ENCODE assay signal across 17 mouse cellular contexts in the genomic region with DNA sequence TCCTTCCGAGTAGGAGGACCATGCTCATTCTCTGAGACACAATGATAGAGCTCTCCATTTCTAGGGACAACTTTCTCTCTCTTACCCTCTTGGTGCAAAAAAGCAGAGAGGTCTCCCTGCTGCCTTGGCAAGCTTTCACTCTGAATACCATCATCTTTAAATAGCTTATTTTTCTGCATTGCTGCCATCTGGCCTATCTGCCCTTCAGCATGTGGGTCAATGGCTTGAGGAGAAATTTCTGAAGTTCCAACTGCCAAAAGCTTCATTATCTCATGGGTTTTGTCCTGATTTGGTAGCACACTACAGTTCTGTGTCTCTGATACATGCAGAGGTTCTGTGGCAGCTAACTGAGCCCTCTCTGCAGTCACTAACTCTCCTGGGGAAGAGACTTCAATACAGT.
A peak's percentile ranks its signal among the peaks of the same experiment; 100 is the strongest.
DNase-seq lines count a peak whose midpoint lies in the region; ATAC-seq and TF ChIP-seq lines count a peak whose summit lies in the region.
"Had no signal": no experiment of that assay in that cellular context is flagged by ENCODE, and none has a peak within 500 bp of the region (broad histone marks: within the 10 kb centered on the region; RNA-seq: fewer than 3 reads in every experiment).

No protein-coding gene starts in this region.

- peak; percentile 49; the same call in 1 of the 2 replicates for ATAC-seq in cerebellum, adult (ENCODE audit: insufficient number of reproducible peaks, low FRiP score, low TSS enrichment)
- ATAC-seq in monocyte, adult 5-6 weeks (replicated peaks; ENCODE audit: insufficient number of reproducible peaks, low FRiP score, low TSS enrichment, poor library complexity, severe bottlenecking), result no peak
- ATAC-seq: forebrain, embryonic 15.5 days; hindbrain, postnatal 0 days had no signal

- intact Hi-C loops in heart, adult 2 months (cut with DNase I), result no loop called here
- intact Hi-C loops in heart, postnatal 36 days (cut with DNase I), result no loop called here
- intact Hi-C loops in heart, postnatal 10 days (cut with DNase I), result no loop called here

- no peaks in the 10 kb centered on the region for H3K4me1 ChIP-seq in heart, adult 2 months (ENCODE audit: control insufficient read depth, insufficient read depth, low read length)
- H3K4me1 ChIP-seq: embryonic facial prominence, embryonic 12.5 days; forebrain, embryonic 15.5 days; hindbrain, embryonic 13.5 days; kidney, embryonic 15.5 days had no signal

- H3K27me3 ChIP-seq in heart, adult 2 months (ENCODE audit: control insufficient read depth, insufficient read depth, low read length), result no peaks in the 10 kb centered on the region
- H3K27me3 ChIP-seq: embryonic facial prominence, embryonic 12.5 days; forebrain, embryonic 15.5 days; heart, embryonic 13.5 days; hindbrain, embryonic 13.5 days; kidney, embryonic 15.5 days had no signal

- no peak for TF ChIP-seq EP300 in heart, adult 2 months (IDR thresholded peaks at IDR 0.05; ENCODE audit: insufficient read depth, low read depth, low read length)

- H3K36me3 ChIP-seq in heart, adult 2 months (ENCODE audit: control insufficient read depth, insufficient read depth, low read length), result peaks cover 5% of the 10 kb centered on the region

- no peaks in the 10 kb centered on the region for H3K79me2 ChIP-seq in heart, adult 2 months (replicated peaks; ENCODE audit: control insufficient read depth, insufficient read depth, low read length)

- peak overlapping the region; percentile 51; the same call in 1 of the 2 replicates for H3K27ac ChIP-seq in heart, adult 2 months
- H3K27ac ChIP-seq: embryonic facial prominence, embryonic 12.5 days; forebrain, embryonic 15.5 days; heart, embryonic 13.5 days; hindbrain, embryonic 13.5 days; hindbrain, postnatal 0 days; kidney, embryonic 15.5 days had no signal

- no peak for TF ChIP-seq POLR2A in heart, adult 2 months (IDR thresholded peaks at IDR 0.05; ENCODE audit: insufficient read depth, low read depth, low read length)

- H3K9ac ChIP-seq in heart, adult 2 months (ENCODE audit: low read depth, low read length), result no peak overlapping the region
- H3K9ac ChIP-seq: embryonic facial prominence, embryonic 12.5 days; forebrain, embryonic 15.5 days; heart, embryonic 13.5 days; hindbrain, embryonic 13.5 days; kidney, embryonic 15.5 days had no signal

- no peak overlapping the region for H3K4me3 ChIP-seq in heart, adult 2 months
- H3K4me3 ChIP-seq: embryonic facial prominence, embryonic 12.5 days; forebrain, embryonic 15.5 days; heart, embryonic 13.5 days; hindbrain, embryonic 13.5 days; kidney, embryonic 15.5 days had no signal

- WGBS in heart, adult 2 months, result 85% methylated on average over 1 of the region's 1 CpGs

- DNase-seq in cerebellum, adult 11 months, result no peak
- no peak for DNase-seq in heart, adult 2 months
- no peak for DNase-seq in heart, postnatal 36 days
- peak; percentile 32 to 48 for DNase-seq in heart, postnatal 10 days
- DNase-seq in heart, adult 11 months, result no peak
- no peak for DNase-seq in right cerebral cortex, postnatal 10 days (ENCODE audit: low spot score in 2 of 2)
- DNase-seq: adrenal gland, postnatal 10 days; gastrocnemius, postnatal 36 days; kidney, adult 18-20 months had no signal

- TF ChIP-seq CTCF in heart, adult 2 months (IDR thresholded peaks at IDR 0.05), result no peak

Comparison
In these comparisons a context has a peak if more than half of its experiments do, and no peak if none do; other contexts are left out.
1. DNase-seq: peak in heart, postnatal 10 days (2 of 2); none in cerebellum, adult 11 months (single experiment), heart, adult 2 months (0 of 2), heart, postnatal 36 days (0 of 2), heart, adult 11 months (single experiment) and right cerebral cortex, postnatal 10 days (0 of 2).